Mouse (Mus musculus): ENCODE measurements at regions not wholly inside any gene's neighbourhood (a gene's known extent, or its start where the extent isn't known, plus 50 kb on each side); places are given as distances from the start of the nearest gene placed in this dataset.
"Not testable (repeated sequence)": the region's sequence is repeated elsewhere in the genome, so short reads cannot be mapped to it uniquely, and the experiment has no call there.

GRCm38 (mm10) chr3:8310379-8311128, 1299.3 kb downstream of the Zfp704 start:
- ATAC-seq (ENCODE audit: poor library complexity, severe bottlenecking) = no peak

DNA sequence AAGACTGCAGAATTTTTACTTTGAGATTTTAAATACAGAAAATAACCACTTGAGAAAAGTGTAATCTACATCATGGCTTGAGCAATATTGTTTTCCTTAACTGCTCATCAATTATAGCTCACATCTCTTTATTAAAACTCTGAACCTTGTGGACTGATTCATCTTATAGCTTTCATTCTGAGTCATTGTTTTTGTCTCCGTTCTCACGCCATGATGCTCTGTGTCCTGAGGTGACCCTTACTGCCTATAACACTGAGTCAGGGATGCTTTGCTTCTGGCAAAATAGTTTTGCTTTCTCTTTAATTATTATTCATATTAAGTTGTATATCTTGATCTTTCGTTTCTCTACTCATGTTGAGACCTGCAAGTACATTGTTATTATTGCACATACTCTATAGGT, 1302.6 kb downstream of the Zfp704 start:
- no peak for ATAC-seq (ENCODE audit: poor library complexity, severe bottlenecking)

DNA sequence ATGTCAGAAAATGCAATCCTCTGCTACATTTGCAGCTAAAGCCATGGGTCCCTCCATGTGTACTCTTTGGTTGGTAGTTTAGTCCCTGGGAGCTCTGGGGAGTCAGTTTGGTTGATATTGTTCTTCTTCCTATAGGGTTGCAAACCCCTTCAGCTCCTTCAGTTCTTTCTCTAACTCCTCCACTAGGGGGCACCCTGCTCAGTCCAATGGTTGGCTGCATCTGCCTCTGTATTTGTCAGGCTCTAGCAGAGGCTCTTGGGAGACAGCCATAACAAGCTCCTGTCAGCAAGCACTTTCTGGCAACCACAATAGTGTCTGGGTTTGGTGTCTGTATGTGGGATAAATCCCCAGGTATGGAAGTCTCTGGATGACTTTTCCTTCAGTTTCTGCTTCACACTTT, 1305.1 kb downstream of the Zfp704 start:
- no peak for ATAC-seq (ENCODE audit: poor library complexity, severe bottlenecking)

- ATAC-seq (ENCODE audit: poor library complexity, severe bottlenecking) = no peak
Observed at GRCm38 (mm10) chr3:8293036-8293435, 1316.8 kb downstream of the Zfp704 start.

GRCm38 (mm10) chr3:8289558-8289957, 1320.3 kb downstream of the Zfp704 start:
- ATAC-seq (ENCODE audit: poor library complexity, severe bottlenecking) = no peak

DNA sequence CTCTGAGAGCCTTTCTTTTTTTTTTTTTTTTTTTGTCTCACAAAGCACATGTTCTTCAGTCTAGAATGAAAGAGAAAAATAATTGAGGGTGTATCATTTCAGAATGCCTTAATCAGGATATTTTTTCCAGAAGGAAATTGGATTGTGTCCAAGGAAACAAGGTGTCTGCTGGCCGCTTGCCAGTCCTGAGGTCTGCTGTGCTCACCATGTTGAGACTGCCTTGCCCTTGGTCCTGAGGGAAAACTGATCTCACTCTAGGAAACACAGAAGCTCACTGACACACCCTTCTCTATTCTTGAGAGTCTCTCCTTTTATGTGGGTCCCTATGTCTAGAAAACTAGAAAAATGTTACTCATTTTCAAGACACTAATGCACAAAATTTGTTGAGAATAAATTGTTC, 1321.4 kb downstream of the Zfp704 start:
- no peak for ATAC-seq (ENCODE audit: poor library complexity, severe bottlenecking)

GRCm38 (mm10) chr3:8284655-8285428, 1325.0 kb downstream of the Zfp704 start:
- no peak for ATAC-seq (ENCODE audit: poor library complexity, severe bottlenecking)

- ATAC-seq (ENCODE audit: poor library complexity, severe bottlenecking) = no peak
Observed at GRCm38 (mm10) chr3:8282411-8282810, 1327.5 kb downstream of the Zfp704 start.

DNA sequence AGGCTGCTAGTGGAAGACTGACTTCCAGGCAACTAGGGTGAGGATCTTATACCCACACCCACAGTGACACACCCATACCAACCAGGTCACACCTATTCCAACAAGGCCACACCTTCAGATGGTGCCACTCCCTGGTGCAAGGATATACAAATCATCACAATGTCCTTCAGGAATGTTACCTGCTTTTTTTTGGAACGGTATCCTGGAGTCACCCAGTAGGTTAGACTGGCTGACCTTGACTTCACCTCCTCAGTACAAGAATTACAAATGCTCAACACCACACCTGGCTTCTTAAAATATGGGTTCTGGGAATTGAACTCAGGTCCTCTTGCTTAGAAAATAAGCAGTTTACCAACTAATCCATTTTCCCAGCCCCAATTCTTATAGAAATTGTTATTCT, 1333.2 kb downstream of the Zfp704 start:
- no peak for ATAC-seq (ENCODE audit: poor library complexity, severe bottlenecking)

DNA sequence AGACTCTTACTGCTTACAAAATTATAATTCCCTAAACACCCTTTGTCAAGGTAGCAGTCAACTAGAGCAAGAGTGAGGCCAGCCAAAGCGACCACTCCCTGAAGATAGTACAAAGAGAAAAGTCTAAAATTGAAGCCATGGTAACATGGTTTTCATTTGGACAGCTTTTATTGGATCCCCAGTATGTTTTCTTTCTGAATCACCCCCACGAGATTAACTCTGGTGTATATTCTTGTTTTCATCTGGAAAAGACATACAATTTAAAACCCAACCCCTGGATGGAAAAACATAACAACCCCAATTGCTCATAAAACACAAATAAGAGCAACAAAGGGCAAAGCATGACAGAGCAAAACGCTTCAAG, 1339.0 kb downstream of the Zfp704 start:
- ATAC-seq (ENCODE audit: poor library complexity, severe bottlenecking) = no peak

- no peak for ATAC-seq (ENCODE audit: poor library complexity, severe bottlenecking)
Observed at GRCm38 (mm10) chr3:8270009-8270934, 1339.6 kb downstream of the Zfp704 start.

- no peak for ATAC-seq (ENCODE audit: poor library complexity, severe bottlenecking)
Observed at GRCm38 (mm10) chr3:8265783-8266182, 1344.1 kb downstream of the Zfp704 start.

GRCm38 (mm10) chr3:8264366-8265033, 1345.4 kb downstream of the Zfp704 start:
- no peak for ATAC-seq (ENCODE audit: poor library complexity, severe bottlenecking)

GRCm38 (mm10) chr3:8257293-8257692, 1352.6 kb downstream of the Zfp704 start:
- no peak for ATAC-seq (ENCODE audit: poor library complexity, severe bottlenecking)

DNA sequence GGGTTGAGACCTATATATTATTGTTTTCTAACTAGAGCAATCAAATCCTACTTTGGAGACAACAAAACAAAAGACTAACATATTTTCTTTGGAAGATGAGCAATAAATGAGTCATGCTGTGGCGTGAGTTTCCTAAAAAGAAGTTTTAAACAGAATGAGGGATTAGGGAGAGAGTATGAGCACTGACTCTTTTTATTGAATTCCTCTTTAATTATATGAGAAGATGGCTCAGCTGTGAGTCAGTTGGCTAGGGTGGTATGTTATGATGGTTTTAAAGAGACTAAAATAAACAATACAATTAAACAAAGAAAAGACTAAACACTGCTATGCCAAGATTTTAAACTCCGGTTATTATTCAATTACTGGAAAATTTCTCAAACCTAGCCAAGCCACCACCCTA, 1357.6 kb downstream of the Zfp704 start:
- ATAC-seq (ENCODE audit: poor library complexity, severe bottlenecking) = no peak

DNA sequence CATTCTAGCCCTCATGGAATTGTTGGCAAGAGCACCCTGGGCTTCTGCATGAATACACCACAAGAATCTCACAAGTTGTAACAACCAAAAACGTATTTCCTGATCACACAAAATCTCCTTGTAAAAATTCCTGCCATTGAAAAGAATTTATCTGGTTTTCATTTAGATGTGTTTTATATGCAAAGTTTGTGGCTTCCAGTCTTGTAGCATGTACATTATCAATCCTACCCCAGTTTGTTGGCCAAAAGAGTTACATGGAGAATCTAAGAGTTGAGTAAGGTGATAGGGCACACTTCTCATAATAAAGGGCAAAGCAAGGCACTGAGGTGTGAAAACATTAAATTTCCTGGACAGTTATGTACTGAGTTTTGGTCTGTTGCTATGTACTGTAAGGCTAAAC, 1361.0 kb downstream of the Zfp704 start:
- no peak for ATAC-seq (ENCODE audit: poor library complexity, severe bottlenecking)

DNA sequence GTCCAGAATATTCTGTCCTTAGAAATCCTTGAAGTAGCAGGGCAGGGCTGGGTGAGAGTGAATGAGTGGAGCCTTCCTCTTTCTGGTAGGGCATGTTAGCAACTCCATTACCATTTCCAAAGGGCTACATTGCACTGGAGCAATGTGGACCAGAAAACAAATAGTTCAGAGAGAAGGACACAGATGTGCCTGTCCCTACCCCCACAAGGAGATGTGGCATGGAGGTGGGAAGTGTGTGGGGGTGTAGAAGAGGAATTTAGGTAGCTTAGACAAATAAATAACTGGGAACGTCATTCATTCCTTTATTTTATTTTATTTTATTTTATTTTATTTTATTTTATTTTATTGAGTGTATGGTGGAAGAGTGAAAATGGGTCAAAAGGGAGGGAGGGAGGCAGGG, 1364.1 kb downstream of the Zfp704 start:
- not testable (repeated sequence) for ATAC-seq (ENCODE audit: poor library complexity, severe bottlenecking)

DNA sequence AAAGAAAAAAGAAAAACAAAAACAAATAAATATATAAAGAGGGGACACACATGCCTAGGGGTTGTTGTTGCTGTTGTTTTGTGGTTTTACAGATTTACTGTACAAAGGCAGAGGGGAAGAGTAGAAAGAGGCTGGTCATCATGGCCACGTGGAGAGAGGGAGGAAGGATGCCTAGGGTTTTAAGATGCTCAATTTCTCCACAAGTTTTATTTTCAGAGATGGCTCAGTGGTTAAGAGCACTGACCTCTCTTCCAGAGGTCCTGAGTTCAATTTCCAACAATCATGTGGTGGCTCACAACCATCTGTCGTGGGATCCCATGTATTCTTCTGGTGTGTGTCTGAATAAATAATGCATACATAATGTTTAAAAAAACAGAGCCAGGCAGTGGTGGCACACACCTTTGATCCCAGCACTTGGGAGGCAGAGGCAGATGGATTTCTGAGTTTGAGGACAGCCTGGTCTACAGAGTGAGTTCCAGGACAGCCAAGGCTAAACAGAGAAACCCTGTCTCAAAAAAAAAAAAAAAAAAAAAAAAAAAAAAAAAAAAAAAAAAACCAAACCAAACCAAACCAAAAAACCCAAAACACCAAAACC, 1364.6 kb downstream of the Zfp704 start:
- ATAC-seq (ENCODE audit: poor library complexity, severe bottlenecking) = peak; percentile 77

DNA sequence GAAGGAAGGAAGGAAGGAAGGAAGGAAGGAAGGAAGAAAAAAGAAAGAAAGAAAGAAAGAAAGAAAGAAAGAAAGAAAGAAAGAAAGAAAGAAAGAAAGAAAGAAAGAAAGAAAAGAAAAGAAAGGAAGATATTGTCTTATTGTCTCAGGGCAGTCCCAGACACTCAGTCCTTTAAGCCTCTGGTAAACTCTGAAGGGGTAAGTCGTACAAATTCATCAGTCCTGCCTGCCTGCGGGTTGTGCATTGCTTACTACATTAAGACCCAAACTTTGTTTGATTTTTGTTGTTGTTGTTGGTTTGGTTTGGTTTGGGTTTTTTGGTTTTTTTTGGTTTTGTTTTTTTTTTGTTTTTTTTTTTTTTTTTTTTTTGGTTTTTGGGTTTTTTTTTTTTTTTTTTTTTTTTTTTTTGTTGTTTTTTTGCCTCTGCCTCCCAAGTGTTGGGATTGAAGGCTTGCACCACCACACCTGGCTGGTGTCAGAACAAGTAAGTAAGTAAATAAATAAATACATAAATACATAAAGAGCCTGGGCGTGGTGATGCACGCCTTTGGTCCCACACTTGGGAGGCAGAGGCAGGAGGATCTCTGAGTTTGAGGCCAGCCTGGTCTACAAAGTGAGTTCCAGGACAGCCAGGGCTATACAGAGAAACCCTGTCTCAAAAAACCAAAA, 1365.2 kb downstream of the Zfp704 start:
- not testable (repeated sequence) for ATAC-seq (ENCODE audit: poor library complexity, severe bottlenecking)

Measured in megakaryocyte, adult 5-6 weeks (primary cell).